Mouse (Mus musculus) stomach, embryonic 16.5 days (tissue): ENCODE results near the gene Aff1. TPM values are rescaled to one million over a fixed set of nuclear protein-coding genes. Genes with fewer than 3 reads are reported as not detected.

Experiments used
- ATAC-seq: fragments of 200-750 bp; cut with Nextera tagmentation; 2 replicates; pipeline ENCODE4 v1.8.0; 2017; ENCODE audit warnings: moderate number of reproducible peaks, moderate TSS enrichment; ENCODE audit not compliant: insufficient read depth, low FRiP score
- H3K27ac ChIP-seq: fragments of 300-500 bp; sonication (generic); 2 replicates; pipeline ENCODE4 v1.5.1; 2014; ENCODE audit warnings: low read length
- H3K27me3 ChIP-seq: fragments of 300-500 bp; sonication (generic); 2 replicates; pipeline ENCODE4 v1.6.1; 2014; ENCODE audit warnings: low read length, control low read depth, mixed read lengths; ENCODE audit not compliant: control insufficient read depth, insufficient read depth
- H3K36me3 ChIP-seq: fragments of 300-500 bp; sonication (generic); 2 replicates; pipeline ENCODE4 v1.6.1; 2014; ENCODE audit warnings: low read length; ENCODE audit not compliant: control insufficient read depth, insufficient read depth
- H3K4me1 ChIP-seq: fragments of 300-500 bp; sonication (generic); 2 replicates; pipeline ENCODE4 v1.6.1; 2014; ENCODE audit warnings: low read length, control low read depth, mixed read lengths; ENCODE audit not compliant: control insufficient read depth, insufficient read depth
- H3K4me2 ChIP-seq: fragments of 300-500 bp; sonication (generic); 2 replicates; pipeline ENCODE4 v1.6.1; 2014; ENCODE audit warnings: low read depth, low read length, mixed read lengths
- H3K4me3 ChIP-seq: fragments of 300-500 bp; sonication (generic); replicated peaks from 2 replicates; pipeline ENCODE4 v1.5.1; 2014; ENCODE audit warnings: mild to moderate bottlenecking, low read length
- H3K9ac ChIP-seq: fragments of 300-500 bp; sonication (generic); 2 replicates; pipeline ENCODE4 v1.6.1; 2014; ENCODE audit warnings: low read length
- H3K9me3 ChIP-seq: fragments of 300-500 bp; sonication (generic); replicated peaks from 2 replicates; pipeline ENCODE4 v1.6.1; 2016; ENCODE audit warnings: low read length, control low read depth; ENCODE audit not compliant: control insufficient read depth
- WGBS: fragments of 180-500 bp; shearing (Covaris S2); extraction: QIAGEN DNeasy Blood & Tissue Kit; methylation state at CpG from one replicate; pipeline ENCODE4 v1.1.7; 2014; 5-methylcytosine and 5-hydroxymethylcytosine counted together
- polyA plus RNA-seq: library from polyadenylated mRNA; unstranded; fragments of >200 nt; fragmentation: Nextera tagmentation; extraction: Ambion mirVana; gene quantifications from 2 replicates; pipeline ENCODE4 v1.2.1, GENCODE M21; 2015

Aff1 gene
- polyA plus RNA-seq, 1 experiment from 2014 or later, result 6.8 TPM

DNA sequence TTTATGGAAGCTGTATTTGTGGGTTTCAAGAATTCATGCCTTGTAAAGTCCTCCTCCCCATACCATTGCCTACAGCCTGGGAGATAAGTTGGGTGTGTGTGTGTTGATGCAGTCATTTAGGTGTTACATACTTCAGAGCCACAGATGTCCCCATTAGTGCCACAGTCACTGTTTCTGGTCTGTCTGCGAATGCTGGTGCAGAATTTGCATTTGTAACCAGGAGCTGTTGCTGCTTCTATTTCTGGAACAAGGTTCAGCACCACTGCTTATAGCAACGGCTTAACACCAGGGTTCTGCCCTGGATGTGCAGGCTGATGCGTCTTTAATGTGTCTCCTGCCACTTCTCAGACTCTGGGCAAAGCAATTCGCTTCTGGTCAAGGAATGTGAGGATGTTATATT lies 7.4 kb downstream of the Aff1 start:
- Histone ChIP-seq H3K4me3 (no peak overlapping the region), H3K4me1 (0 out of 2 replicates have a peak, but pooled peaks cover 3% of the 10 kb centered on the region), H3K9ac (no peak overlapping the region), H3K27ac (no peak overlapping the region), H3K36me3 (no peaks in the 10 kb centered on the region), H3K4me2 (no peak overlapping the region), H3K27me3 (no peaks in the 10 kb centered on the region), H3K9me3 (no peaks in the 10 kb centered on the region)
- 44% methylated on average over 4 of the region's 4 CpGs for WGBS
- ATAC-seq, result no peak

DNA sequence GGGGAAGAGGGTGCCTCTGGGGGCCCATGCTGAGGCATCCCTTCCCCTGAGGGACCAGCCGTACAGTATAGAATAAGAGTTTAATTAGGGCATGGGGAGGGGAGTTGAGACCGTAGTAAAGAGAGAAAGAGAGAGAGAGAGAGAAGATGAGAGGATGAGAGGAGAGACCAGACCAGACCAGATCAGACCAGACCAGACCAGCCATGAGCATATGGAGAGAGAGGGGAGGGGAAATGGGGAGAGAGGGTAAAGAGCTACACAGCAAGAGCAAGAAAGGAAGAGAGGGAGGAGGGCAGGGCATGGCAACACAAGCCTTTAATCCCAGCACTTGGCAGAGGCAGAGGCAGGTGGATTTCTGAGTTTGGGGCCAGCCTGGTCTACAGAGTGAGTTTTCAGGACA lies 8.5 kb downstream of the Aff1 start:
- WGBS, result 86% methylated on average over 2 of the region's 2 CpGs
- Histone ChIP-seq H3K4me1 (0 out of 2 replicates have a peak, but pooled peaks cover 3% of the 10 kb centered on the region), H3K9me3 (no peaks in the 10 kb centered on the region), H3K4me3 (no peak overlapping the region), H3K27ac (no peak overlapping the region), H3K9ac (no peak overlapping the region), H3K36me3 (no peaks in the 10 kb centered on the region), H3K27me3 (no peaks in the 10 kb centered on the region), H3K4me2 (no peak overlapping the region)
- ATAC-seq, result no peak

GRCm38 (mm10) chr5:103701466-103701865 lies 9.3 kb downstream of the Aff1 start:
- Histone ChIP-seq H3K36me3 (no peaks in the 10 kb centered on the region), H3K9me3 (no peaks in the 10 kb centered on the region), H3K27ac (no peak overlapping the region), H3K9ac (no peak overlapping the region), H3K4me3 (no peak overlapping the region), H3K27me3 (no peaks in the 10 kb centered on the region), H3K4me2 (no peak overlapping the region), H3K4me1 (0 out of 2 replicates have a peak, but pooled peaks cover 3% of the 10 kb centered on the region)
- ATAC-seq, result no peak
- 69% methylated on average over 3 of the region's 3 CpGs for WGBS

GRCm38 (mm10) chr5:103702527-103702926 lies 10.4 kb downstream of the Aff1 start:
- no peak for ATAC-seq
- no peak overlapping the region for H3K27ac ChIP-seq
- no peaks in the 10 kb centered on the region for H3K27me3 ChIP-seq
- H3K36me3 ChIP-seq, result no peaks in the 10 kb centered on the region
- no peak overlapping the region for H3K4me3 ChIP-seq
- H3K9ac ChIP-seq, result no peak overlapping the region
- 0 out of 2 replicates have a peak, but pooled peaks cover 3% of the 10 kb centered on the region for H3K4me1 ChIP-seq
- no peaks in the 10 kb centered on the region for H3K9me3 ChIP-seq
- WGBS, result 69% methylated on average over 6 of the region's 6 CpGs
- H3K4me2 ChIP-seq, result no peak overlapping the region

- Histone ChIP-seq H3K27me3 (no peaks in the 10 kb centered on the region), H3K9me3 (no peaks in the 10 kb centered on the region), H3K27ac (no peak overlapping the region), H3K36me3 (no peaks in the 10 kb centered on the region), H3K4me1 (no peaks in the 10 kb centered on the region), H3K9ac (no peak overlapping the region), H3K4me2 (no peak overlapping the region), H3K4me3 (no peak overlapping the region)
- no peak for ATAC-seq
- WGBS, result 91% methylated on average over 4 of the region's 4 CpGs
These were observed 13.2 kb downstream of the Aff1 start for GRCm38 (mm10) chr5:103705331-103705730.

- Histone ChIP-seq H3K4me1 (no peaks in the 10 kb centered on the region), H3K4me2 (no peak overlapping the region), H3K27me3 (no peaks in the 10 kb centered on the region), H3K9ac (no peak overlapping the region), H3K27ac (no peak overlapping the region), H3K9me3 (no peaks in the 10 kb centered on the region), H3K36me3 (no peaks in the 10 kb centered on the region), H3K4me3 (no peak overlapping the region)
- WGBS, result 81% methylated on average over 1 of the region's 1 CpGs
- no peak for ATAC-seq
These were observed 13.7 kb downstream of the Aff1 start for GRCm38 (mm10) chr5:103705874-103706273.

GRCm38 (mm10) chr5:103709044-103709443 lies 16.9 kb downstream of the Aff1 start:
- Histone ChIP-seq H3K9me3 (no peaks in the 10 kb centered on the region), H3K4me2 (no peak overlapping the region), H3K9ac (no peak overlapping the region), H3K4me3 (no peak overlapping the region), H3K36me3 (no peaks in the 10 kb centered on the region), H3K4me1 (no peaks in the 10 kb centered on the region), H3K27me3 (no peaks in the 10 kb centered on the region), H3K27ac (no peak overlapping the region)
- 81% methylated on average over 3 of the region's 3 CpGs for WGBS
- ATAC-seq, result no peak

DNA sequence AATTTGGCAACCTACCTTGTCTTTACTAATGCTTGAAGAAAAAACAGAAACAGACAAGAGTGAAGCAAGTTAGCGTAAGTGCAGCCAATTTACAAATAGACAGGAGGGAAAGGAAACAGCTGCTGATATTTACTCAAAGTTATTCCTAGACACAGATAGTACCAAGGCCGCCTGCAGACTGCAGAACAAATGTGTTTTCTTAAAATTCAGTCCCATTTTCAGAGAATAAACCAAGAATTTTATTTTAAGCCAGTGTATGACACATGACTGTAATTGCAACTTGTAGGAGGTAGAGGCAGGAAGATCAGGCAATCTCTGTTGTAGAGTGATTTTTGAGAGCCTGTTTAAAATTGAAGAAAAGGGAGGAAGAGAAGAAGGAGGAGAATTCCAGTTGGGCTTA lies 19.7 kb downstream of the Aff1 start:
- ATAC-seq, result no peak
- Histone ChIP-seq H3K9me3 (no peaks in the 10 kb centered on the region), H3K27me3 (no peaks in the 10 kb centered on the region), H3K27ac (no peak overlapping the region), H3K36me3 (no peaks in the 10 kb centered on the region), H3K4me2 (no peak overlapping the region), H3K9ac (no peak overlapping the region), H3K4me3 (no peak overlapping the region), H3K4me1 (no peaks in the 10 kb centered on the region)
- WGBS, result 45% methylated on average over 2 of the region's 2 CpGs

GRCm38 (mm10) chr5:103713422-103713821 lies 21.2 kb downstream of the Aff1 start:
- Histone ChIP-seq H3K9me3 (no peaks in the 10 kb centered on the region), H3K4me1 (no peaks in the 10 kb centered on the region), H3K9ac (no peak overlapping the region), H3K36me3 (no peaks in the 10 kb centered on the region), H3K27ac (no peak overlapping the region), H3K27me3 (no peaks in the 10 kb centered on the region), H3K4me2 (no peak overlapping the region), H3K4me3 (no peak overlapping the region)
- WGBS, result 66% methylated on average over 2 of the region's 2 CpGs
- ATAC-seq, result no peak

DNA sequence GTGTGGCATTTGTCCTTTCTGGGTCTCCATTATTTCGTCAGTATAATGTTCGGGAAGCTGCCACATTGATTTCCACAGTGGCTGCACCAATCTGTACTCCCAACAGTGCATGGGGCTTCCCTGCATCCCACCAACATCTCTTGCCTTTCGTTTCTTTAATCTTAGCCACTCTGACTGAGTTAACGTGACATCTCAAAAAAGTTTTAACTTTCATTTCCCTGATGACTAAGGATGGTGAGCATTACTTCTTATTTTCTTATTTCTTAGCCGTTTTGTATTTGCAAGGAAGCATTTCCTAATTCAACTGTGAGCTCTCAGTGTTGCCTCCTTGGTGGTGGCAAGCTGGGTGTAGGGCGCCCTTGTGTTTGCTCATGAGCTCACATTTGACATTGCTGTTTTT lies 22.8 kb downstream of the Aff1 start:
- Histone ChIP-seq H3K27me3 (no peaks in the 10 kb centered on the region), H3K4me1 (no peaks in the 10 kb centered on the region), H3K4me2 (no peak overlapping the region), H3K27ac (no peak overlapping the region), H3K9me3 (no peaks in the 10 kb centered on the region), H3K36me3 (no peaks in the 10 kb centered on the region), H3K9ac (no peak overlapping the region), H3K4me3 (no peak overlapping the region)
- ATAC-seq, result no peak
- WGBS, result 85% methylated on average over 6 of the region's 6 CpGs
